Mouse (Mus musculus): ENCODE results near the gene Arl6ip1. TPM values are rescaled to one million over a fixed set of nuclear protein-coding genes. Genes with fewer than 3 reads are reported as not detected.
"Not testable (repeated sequence)": the region's sequence is repeated elsewhere in the genome, so short reads cannot be mapped to it uniquely, and the experiment has no call there.

The Arl6ip1 gene
- polyA plus RNA-seq (2012; rRNA removed) = 128 and 139 TPM in 2 replicates

DNA sequence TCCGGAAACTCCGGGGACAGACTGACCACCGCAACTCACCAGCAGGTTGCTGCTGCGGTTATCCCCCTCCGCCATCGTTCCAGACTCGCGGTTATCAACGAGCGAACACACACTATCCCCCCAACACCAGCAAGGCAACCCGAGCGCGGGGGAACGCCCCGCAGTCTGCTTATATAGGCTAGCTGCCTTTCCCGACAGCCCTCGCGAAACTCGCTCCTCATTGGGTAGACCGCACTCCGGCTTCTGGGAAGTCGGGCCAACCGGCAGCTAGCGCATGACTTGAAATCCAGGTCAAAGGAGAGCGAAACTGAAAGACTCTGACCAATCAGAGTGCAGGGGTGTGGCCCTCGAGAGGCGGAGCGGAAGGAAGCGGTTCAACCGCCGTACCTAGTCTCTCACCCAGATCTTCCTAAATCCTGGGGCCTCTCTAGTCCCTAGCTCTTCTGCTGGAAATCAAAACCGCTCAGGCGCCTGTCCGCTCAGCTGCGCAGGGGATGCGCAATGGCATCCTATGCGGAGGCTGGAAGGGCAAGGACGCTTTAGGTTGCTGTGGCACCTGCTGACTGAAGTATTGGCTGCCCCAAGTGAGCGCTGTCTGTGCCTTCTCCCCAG, at the start of gene Arl6ip1:
Gene Arl6ip1, minus strand, starts transcription at position 233 of the 612 bp plus-strand sequence.
- peak; percentile 95 for DNase-seq (ENCODE audit: low spot score)

DNA sequence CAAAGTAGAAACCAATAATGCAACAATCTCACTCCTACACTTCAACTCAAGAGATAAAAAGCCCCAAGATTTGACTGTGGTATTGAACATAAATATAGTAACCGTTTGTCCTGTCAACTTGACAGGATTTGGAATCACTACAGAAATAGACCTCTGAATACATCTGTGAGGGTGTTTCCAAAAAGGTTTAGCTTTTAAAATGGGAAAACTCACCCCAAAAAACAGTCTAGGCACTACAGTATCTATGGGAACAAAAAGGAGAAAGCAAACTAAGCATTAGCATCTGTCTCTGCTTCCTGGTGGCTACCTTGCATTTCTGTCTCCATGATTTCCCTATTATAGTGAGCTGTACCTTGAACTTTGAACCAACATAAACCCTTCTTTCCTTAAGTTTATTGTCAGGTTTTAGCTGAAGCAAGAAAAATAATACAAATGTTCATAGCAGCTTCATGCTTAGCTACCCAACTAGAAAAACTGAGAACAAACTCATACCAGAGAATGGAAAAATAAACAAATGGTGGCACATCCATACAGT, 46.4 kb upstream of the Arl6ip1 start:
- DNase-seq (ENCODE audit: low spot score) = no peak

DNA sequence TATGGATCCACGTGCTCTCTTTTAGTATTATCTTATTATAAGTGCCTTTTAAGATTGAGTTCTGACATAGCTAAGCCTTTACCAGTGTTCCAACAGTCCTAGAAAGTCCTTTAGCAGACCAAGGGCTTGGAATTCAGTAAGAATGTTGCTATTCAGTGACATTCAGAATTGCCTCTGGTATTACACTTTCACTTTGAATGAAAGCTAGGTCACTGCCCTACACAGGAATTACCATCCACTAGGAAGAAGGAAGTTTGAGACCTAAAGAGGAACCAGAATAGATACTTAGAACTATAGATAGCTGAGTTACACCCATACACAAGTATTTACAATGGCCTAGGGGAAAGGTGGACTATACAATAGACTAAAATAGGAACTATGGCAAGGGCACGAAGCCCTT, 40.7 kb upstream of the Arl6ip1 start:
- DNase-seq (ENCODE audit: low spot score) = not testable (repeated sequence)

DNA sequence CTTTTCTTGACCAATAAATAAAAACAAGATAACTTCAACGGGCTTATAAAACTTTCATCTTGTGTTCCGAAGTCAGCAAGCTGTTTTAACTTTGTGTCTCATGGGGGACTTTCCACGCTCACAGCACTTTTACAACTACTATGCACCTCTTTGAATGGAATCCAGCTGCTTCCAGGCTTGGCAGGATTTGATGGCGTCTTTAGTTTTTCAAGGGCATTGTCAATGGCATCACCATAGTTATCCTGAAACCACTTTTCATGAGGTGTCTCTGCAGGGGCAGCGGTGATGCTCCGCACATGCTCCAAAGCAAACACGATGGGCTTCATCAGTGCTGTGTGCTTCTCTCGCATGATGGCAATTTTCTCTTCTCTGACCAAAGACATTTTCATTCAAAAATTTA, 33.5 kb upstream of the Arl6ip1 start:
- no peak for DNase-seq (ENCODE audit: low spot score)

DNA sequence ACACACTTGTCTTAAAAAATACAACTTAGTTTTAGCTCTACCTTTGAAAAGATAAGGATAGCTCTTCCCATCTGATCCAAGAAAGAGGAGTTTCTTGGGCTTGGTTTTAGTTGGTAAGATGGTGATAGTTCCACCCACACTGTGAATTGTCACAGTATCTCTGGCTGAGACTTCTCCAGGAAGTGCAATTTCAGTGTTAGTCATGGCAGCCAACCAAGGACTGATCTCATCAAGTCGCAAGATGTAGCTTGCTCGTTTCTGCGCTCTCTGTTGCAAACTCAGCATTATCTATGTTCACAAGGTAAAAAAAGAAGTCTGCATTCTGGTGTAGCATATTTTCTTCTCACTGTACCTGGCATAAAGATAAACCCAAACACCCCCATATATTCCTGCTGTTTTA, 30.7 kb upstream of the Arl6ip1 start:
- no peak for DNase-seq (ENCODE audit: low spot score)

DNA sequence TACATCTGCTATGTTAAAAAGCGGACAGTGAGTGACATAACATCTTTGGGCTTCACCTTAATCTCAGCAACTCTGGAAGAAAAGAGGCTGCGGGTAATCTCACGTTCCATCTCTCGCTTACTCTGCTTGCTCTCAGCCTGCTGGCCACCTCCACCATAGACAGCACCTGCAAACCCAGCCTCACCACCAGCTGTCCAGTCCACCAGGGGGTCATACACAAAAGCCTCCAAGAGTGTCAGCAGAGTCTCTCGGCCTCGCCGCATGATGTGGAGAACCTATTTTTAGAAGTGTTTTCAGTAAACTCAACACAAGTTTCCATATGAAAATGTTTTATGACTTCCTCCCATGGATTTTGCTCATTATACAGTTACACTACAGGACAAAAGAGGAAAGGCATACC, 27.0 kb upstream of the Arl6ip1 start:
- DNase-seq (ENCODE audit: low spot score) = no peak

DNA sequence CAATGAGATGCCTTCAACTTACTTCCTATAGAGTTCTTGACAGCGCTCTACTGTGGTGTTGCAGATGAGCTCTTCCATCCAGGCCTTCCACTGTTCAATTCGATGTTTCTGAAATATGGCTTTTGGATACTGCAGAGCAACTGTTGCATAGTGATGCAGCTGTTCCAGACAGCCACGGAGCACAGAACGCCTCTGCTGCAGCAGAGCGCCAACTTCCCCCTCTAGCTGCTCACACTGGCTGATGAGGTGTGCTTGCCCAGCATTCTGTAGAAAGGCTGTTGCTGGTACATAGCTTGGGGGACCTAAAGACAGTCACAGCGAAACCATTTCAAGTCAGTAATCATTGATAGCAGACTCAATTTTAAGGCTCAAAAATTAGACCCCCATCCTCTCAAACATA, 24.7 kb upstream of the Arl6ip1 start:
- DNase-seq (ENCODE audit: low spot score) = no peak

DNA sequence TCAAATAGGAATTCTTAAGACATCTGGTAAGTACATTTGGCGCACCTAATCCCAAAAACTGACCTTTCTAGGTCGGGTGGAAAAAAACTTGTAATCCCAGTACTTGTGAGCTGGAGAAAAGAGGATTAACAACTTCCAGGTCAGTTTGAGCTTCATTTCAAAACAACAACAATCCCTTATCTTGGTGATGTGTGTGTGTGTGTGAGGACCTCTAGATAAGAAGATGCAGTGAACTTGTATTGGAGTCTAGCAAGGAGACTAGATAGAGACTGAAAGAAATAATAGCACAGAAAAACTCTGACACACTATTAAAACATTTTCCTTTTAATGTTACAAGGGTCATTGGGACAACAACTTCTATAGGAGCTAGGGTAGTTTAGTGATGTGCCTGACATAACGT, 14.1 kb upstream of the Arl6ip1 start:
- DNase-seq (ENCODE audit: low spot score) = no peak

DNA sequence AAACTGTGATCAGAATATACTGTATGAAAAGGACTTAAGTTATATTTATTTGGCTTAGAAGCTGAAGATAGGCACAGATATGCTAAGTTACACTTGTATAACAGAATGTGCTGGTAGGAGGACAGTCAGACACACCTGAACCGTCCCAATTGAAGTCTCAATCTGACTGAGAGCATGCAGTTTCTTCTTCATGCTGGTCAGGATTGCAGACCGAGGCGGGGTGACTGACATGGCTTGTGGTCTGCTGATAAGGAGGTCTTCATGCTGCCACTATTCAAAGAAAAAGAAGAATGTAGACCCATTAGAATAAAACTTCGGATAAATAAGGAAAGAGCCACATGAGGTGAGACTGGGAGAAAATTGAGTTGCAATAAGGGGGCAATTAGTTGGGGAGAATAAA, 13.7 kb upstream of the Arl6ip1 start:
- no peak for DNase-seq (ENCODE audit: low spot score)

DNA sequence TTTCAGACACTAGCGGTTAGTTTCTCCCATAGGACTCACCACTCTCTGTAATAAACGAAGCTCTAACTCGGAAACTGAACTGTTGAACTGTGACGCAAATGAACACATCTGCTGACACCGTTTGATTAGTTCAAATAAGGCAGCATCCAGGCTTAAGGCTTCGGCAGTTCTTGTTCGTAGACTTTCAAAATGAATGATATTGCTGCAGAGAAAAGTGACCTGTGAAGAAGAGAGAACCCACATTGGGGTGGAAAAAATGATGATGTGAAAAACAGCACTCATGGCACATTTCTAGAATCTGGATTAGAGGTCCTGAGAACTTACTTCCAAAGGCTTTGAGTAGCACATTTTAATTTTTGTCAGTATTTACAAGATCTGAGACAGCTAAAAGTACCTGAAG, 11.8 kb upstream of the Arl6ip1 start:
- DNase-seq (ENCODE audit: low spot score) = no peak

DNA sequence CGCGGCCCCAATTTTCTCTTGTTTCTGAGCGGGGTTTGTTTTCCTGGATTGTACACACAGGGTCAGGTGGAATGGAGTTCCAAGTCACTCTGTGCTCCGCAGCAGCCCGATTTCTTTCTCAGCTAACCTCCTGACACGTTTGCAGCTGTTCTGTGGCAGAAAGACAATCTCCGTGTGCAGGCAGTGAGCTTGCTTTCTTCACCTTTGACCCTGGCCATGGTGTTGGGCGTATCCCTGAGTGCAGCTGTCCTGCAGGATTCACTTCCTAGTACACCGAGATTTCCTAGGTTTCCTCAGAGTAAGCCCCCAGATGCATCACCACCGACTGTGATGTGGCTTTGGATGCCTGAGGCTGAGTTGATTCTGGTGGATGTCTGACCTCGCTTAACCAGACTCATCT, 5.7 kb upstream of the Arl6ip1 start:
- no peak for DNase-seq (ENCODE audit: low spot score)

DNA sequence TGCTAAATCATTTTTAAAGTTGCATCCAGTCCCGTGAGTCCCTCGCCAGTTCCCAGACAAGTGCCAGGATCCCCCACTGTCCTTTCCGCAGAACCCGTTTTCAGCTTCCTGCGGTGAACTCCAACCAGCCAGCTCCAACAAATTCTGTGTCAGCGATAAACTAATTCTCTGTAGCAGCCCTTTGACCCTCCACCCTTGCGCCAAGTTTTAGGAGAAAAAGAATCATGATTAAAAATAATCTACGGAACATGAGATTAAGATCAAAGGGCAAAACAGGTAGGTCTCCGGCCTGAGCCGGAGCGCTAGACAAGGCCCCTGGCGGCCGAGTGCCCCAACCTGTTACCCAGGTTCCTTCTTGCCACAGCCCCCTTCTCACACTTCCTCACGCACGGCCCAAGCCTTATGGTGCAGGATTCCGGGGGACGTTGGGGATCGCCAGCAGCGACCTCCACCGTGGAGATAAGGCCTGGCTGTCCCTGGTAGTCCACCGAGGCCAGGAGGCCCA, 485 bp downstream of the Arl6ip1 start:
- no peak for DNase-seq (ENCODE audit: low spot score)

DNA sequence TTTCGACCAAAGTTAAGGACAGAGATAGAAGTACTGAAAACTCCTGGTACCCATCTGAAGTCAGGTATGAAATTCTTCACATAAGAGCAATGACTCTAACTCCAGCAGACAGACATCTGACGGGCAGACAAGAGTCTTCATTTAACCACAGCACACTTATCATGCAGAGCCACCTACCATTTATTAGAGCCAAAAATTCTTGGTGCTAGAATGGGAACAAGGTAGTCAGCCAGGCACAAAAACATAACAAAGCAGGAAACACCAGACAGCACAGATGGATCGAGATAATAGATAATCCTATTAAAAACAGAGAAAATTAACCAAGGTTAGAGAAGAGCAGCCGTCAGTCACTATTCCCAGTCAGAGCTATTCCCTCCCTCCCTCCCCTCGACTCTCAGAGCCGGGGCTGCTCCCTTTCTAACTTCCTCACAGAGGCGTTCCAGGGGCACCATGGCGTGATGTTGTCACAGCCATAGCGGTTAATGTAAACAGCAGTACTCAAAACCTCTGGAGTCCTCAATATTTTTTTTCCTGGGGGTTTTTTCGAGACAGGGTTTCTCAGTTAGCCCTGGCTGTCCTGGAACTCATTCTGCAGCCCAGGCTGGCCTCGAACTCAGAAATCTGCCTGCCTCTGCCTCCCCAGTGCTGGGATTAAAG, 3.1 kb downstream of the Arl6ip1 start:
- no peak for DNase-seq (ENCODE audit: low spot score)

DNA sequence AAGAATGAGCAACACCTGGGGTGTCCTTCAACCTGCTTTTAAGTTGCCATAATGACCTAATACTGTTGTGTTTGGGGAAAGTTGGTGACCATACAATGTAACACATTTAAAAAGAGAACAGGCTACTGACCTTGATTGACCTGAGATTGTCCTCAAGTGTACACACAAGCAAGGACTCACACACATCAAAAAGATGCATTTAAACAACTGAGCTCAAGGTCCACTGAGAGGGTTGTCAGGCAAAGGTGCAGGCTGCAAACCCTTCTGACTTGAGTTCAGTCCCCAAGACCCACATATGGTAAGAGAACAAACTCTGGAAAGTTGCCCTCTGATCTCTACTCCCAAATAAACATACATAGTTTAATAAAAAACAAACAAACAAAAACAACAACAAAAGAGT, 3.7 kb downstream of the Arl6ip1 start:
- DNase-seq (ENCODE audit: low spot score) = no peak

DNA sequence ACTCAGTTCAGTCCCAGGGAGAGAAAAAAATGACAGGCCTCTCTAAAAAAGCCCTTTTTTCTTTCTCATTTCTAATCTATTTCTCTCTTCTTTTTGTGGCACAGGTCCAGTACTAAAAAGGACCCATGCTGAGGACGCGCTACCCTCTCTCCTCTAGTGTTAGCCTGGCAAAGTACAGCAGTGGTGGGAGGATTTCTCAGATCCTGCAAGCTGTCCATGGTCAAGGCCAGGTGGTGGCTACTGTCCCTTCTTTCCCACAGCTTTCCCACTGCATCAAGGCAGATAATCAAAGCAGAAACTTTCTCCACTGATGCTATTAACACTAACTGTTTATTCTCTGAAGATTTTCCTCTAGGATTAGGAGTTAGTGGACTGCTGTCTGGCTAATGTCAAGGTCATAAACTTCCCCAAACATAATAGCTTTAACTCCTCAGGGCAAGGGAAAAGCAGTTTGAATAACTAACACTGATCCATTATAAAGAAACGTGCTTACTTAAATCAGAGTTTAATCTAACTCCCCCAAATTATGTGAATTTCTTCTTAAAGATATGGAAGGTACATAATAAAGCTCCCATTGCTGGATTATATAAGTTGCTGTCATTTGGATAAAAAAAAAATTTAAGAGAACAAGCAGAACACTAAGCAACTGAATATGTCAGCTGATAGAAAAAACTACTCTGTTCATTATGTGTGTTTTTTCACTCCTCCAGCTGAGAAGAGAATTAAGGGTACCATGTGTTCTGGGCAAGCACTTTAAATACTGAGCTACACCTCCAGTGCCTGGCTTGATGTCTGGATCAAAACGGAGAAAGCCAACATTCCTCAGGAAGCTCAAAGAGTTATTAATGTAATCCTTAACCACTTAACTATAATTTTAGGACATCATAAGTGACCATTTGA, 5.7 kb downstream of the Arl6ip1 start:
- DNase-seq (ENCODE audit: low spot score) = no peak

DNA sequence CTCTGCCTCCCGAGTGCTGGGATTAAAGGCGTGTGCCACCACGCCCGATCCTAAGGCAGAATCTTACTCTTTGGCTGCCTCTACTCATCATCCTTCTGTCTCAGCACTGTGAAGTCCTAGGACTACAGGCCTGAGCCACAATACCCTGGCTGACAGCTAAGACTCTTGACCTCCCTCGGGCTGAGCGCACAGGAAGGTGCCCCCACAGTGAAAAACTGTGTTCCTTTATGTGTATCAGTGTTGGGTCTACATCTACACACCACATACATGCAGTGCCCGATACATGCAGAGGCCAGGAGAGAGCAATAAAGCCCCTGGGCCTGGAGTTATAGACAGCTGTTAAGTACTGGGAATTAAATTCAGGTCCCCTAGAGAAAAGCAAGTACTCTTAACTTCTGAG, 7.2 kb downstream of the Arl6ip1 start:
- no peak for DNase-seq (ENCODE audit: low spot score)

DNA sequence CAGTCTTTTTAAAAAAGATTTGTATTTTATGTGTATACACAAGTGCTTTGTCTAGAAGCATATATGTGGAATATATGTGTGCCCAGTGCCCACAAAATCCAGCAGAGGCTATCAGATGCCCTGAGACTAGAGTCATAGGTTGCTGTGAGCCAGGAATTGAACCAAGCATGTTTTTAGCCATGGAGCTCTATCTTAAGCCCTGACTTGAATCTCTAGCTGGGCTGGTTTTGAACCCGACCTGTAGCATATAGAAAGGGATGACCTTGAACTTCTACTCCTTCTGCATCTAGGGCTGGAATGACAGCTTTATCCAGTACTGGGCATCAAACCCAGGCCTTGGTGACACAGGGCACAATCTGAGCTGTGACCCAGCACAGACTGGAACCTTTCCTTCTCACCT, 8.8 kb downstream of the Arl6ip1 start:
- DNase-seq (ENCODE audit: low spot score) = no peak

DNA sequence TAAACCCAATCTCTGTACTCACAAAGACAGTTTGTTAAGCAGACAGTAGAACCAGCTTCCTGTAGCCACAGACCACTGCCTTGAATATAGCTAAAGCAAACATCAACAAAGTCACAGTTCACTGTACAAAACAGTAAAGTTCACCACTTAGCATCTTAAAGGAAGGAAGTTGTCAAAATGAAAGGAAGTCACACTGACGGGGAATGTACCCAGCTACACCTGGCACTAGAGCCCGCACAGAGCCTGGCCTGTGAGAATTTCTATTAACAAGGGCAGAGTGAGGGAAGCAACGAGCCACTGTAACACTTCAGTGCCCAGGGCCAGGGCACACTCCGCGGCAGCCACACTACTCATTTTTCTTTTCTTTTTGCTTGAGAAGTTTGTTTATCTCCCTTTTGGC, 9.5 kb downstream of the Arl6ip1 start:
- DNase-seq (ENCODE audit: low spot score) = no peak

DNA sequence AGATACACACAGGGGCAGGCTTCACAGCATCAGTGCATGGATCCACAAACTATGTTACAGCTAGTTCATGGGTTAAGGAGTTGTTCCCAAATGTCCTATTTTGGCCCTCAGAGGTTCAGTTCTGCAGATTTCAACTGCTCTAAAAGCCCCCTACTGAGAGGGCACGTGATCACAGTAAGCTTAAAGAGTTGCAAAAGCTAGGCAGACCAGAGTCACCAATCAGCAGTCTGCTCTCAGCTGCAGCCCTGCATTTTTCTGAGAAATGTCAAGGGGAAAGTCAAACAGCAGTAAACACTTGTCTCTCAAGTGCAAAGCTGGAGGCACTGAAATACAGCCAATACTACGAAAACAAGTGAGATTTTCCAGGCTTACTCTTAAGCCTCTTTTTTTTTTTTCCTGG, 10.3 kb downstream of the Arl6ip1 start:
- DNase-seq (ENCODE audit: low spot score) = no peak

DNA sequence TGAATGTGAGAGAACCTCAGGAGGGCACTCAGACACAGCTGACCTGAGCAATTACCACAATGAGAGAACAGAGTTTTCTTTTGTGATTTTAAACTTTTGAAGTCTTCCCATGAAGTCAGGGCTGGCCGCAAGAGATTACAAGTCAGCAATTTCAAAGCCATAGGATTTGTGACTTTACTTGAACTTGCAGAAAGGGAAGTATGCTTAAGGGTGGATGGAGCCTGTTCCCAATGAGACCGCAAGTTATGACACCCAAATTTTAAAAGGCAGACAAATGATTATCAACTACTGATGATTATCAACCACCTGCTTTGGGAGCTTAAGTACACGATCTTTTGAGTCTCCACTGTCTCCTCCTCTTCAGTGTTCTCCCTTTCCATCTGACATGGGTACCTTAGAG, 11.0 kb downstream of the Arl6ip1 start:
- no peak for DNase-seq (ENCODE audit: low spot score)

DNA sequence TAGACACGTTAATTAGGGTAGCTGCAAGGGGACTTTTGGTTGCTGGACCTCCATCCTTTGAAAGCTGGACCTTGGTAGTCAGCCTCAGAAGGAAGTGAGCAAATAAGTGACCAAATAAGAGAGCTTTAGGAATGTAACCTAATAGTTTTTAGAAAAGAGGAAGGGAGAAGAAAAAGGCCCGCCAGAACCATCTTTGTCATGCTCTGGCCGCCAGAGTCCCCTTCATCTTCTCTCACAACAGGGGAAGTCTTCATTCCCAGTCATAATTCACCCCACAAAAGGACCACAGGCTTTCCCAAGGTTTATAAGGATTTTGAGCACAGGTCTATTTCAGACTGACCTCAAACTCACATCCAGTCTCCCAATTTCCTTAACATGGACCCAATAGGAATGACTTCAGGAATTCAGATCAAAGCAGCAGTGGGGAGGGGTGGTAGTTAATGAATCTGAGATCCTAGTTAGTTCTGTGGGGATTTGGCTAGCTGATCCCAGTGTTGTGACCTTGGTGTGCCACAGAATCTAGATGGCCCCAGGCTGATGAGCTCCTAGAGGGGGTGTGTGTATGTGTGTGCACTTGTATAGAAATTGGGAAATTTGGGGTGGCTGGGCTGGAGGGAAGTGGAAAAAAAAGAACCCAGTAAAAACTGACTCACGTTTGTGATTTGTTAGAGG, 11.8 kb downstream of the Arl6ip1 start:
- DNase-seq (ENCODE audit: low spot score) = no peak

Measured in urinary bladder, adult 2 months (tissue).